Mouse (Mus musculus) embryonic facial prominence, embryonic 11.5 days (tissue): Measurements from ENCODE around the gene Sema4c. TPM values are rescaled to one million over a fixed set of nuclear protein-coding genes. Genes with fewer than 3 reads are reported as not detected.

Experiments used
- ATAC-seq: fragments of 200-750 bp; cut with Nextera tagmentation; replicated peaks from 2 replicates; pipeline ENCODE4 v1.8.0; 2017; ENCODE audit warnings: low read depth; ENCODE audit not compliant: insufficient number of reproducible peaks, low FRiP score, low TSS enrichment
- DNase-seq: peaks from one replicate; pipeline ENCODE4 v3.0.0-alpha.2; 2015; ENCODE audit warnings: low spot score
- H3K27ac ChIP-seq: fragments of 300-500 bp; sonication (generic); replicated peaks from 2 replicates; pipeline ENCODE4 v1.5.1; 2014; ENCODE audit warnings: mild to moderate bottlenecking, low read depth, low read length, control low read depth
- H3K27me3 ChIP-seq: fragments of 300-500 bp; sonication (generic); 2 replicates; pipeline ENCODE4 v1.6.1; 2014; ENCODE audit warnings: mild to moderate bottlenecking, low read length, moderate library complexity, mixed read lengths; ENCODE audit not compliant: control insufficient read depth, insufficient read depth
- H3K36me3 ChIP-seq: fragments of 300-500 bp; sonication (generic); replicated peaks from 2 replicates; pipeline ENCODE4 v1.6.1; 2014; ENCODE audit warnings: low read depth, mild to moderate bottlenecking, low read length, moderate library complexity, mixed read lengths; ENCODE audit not compliant: control insufficient read depth, insufficient read depth
- H3K4me1 ChIP-seq: fragments of 300-500 bp; sonication (generic); 2 replicates; pipeline ENCODE4 v1.6.1; 2014; ENCODE audit warnings: low read length, mixed read lengths; ENCODE audit not compliant: control insufficient read depth, insufficient read depth
- H3K4me2 ChIP-seq: fragments of 300-500 bp; sonication (generic); 2 replicates; pipeline ENCODE4 v1.6.1; 2014; ENCODE audit warnings: low read depth, mild to moderate bottlenecking, control low read depth, low read length, moderate library complexity
- H3K4me3 ChIP-seq: fragments of 300-500 bp; sonication (generic); 2 replicates; pipeline ENCODE4 v1.5.1; 2014; ENCODE audit warnings: low read depth, low read length, control low read depth
- H3K9ac ChIP-seq: fragments of 300-500 bp; sonication (generic); replicated peaks from 2 replicates; pipeline ENCODE4 v1.6.1; 2014; ENCODE audit warnings: mild to moderate bottlenecking, control low read depth, low read length
- H3K9me3 ChIP-seq: fragments of 300-500 bp; sonication (generic); replicated peaks from 2 replicates; pipeline ENCODE4 v1.6.1; 2016; ENCODE audit warnings: mild to moderate bottlenecking, low read length, inconsistent platforms, mixed read lengths; ENCODE audit not compliant: control insufficient read depth
- WGBS: fragments of 180-500 bp; shearing (Covaris S2); extraction: QIAGEN DNeasy Blood & Tissue Kit; methylation state at CpG from one replicate; pipeline ENCODE4 v1.1.7; 2014; 5-methylcytosine and 5-hydroxymethylcytosine counted together
- polyA plus RNA-seq: library from polyadenylated mRNA; unstranded; fragments of >200 nt; fragmentation: Nextera tagmentation; extraction: Ambion mirVana; gene quantifications from 2 replicates; pipeline ENCODE4 v1.2.1, GENCODE M21; 2014

The Sema4c gene
- polyA plus RNA-seq, 1 experiment from 2014 or later: 3.7 TPM

DNA sequence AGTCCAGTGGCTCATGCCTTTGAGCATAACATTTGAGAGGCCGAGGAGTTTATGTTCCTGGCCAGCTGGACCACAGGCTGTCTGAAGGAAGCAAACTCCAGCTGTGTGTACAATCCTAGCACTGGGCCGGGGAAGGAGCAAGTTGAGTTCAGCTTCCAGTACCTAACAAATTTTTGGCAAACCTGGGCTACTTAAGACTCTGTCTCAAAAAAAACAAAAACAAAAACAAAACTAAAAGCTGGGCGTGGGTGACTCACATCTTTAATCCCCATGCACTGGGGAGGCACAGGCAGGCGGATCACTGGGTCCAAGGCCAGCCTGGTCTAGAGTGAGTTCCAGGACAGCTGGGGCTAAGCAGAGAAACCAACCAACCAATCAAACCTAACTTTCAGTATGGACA is 10.6 kb upstream of the Sema4c start:
- Histone ChIP-seq H3K4me3 (no peak overlapping the region), H3K9ac (no peak overlapping the region; the same call in 1 of the 2 replicates), H3K36me3 (no peaks in the 10 kb centered on the region), H3K9me3 (no peaks in the 10 kb centered on the region), H3K4me2 (no peak overlapping the region), H3K4me1 (no peaks in the 10 kb centered on the region), H3K27ac (no peak overlapping the region), H3K27me3 (no peaks in the 10 kb centered on the region)
- DNase-seq (no peak), ATAC-seq (no peak)
- WGBS: 79% methylated on average over 4 of the region's 4 CpGs

DNA sequence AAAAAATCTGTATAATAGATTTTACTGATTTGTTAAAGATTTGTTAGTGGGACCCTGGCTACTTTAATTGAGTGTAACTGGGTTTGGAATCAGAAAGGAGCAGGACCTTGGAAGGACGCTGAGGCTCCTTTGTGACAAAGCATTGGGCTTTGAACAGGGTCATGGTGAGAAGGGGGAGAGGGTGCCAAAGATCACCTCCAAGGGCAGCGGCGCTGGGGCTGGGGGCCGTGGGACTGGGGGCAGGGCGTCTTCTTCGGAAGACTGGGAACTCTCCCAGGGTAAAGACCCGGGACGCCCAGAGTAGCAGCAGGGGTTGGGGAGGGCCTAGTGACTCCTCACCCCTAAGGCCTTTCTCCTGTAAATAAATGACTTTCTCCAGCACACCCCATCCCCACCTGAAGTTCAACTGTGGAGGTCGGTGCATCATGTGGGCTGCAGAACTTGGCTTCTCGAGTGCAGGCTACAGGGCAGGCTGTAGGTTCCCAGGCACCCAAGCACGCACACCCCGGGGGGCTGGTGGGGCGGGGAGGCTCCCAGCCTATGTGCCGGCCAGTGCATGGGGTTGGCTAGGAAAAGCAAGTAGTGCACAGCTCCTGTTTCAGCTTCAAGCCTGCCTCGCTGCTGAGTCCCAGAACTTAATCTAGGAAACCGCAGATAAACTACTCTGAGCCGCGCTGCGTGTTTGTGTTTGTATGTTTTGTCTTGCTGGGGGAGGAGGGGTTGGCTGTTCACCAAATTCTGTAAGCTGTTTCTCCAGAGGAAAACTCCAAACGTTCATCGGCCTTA is 9.9 kb upstream of the Sema4c start:
- H3K4me2 ChIP-seq: no peak overlapping the region
- H3K9me3 ChIP-seq: no peaks in the 10 kb centered on the region
- no peak for ATAC-seq
- H3K36me3 ChIP-seq: no peaks in the 10 kb centered on the region
- H3K4me1 ChIP-seq: no peaks in the 10 kb centered on the region
- H3K27me3 ChIP-seq: no peaks in the 10 kb centered on the region
- 42% methylated on average over 21 of the region's 21 CpGs for WGBS
- no peak overlapping the region for H3K4me3 ChIP-seq
- H3K27ac ChIP-seq: no peak overlapping the region
- peak overlapping the region; percentile 25; the same call in 1 of the 2 replicates for H3K9ac ChIP-seq
- DNase-seq: no peak

DNA sequence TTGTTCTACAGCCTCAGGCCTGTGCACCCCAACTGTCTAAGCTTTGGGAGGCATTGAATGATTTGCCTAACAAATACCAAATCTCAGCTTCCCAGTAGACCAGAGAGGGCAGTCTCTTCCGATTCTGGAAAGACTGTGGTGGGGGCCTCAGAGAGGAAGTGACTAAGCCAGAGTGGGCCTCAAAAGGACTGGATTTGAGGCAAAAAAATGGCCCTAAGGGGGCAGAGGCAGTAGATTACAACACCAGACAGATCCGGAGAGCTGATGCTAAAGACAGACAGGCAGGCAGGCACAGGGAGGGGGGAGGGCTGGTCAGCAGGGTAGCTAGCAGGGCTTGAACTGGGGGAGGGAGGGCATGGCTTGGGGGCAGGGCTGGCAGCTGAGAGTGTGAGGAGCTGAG is 8.3 kb upstream of the Sema4c start:
- H3K4me2 ChIP-seq: no peak overlapping the region
- H3K9ac ChIP-seq: 0 out of 2 replicates have a peak overlapping the region, but pooled peaks have one; percentile 9
- H3K27ac ChIP-seq: no peak overlapping the region
- H3K4me1 ChIP-seq: no peaks in the 10 kb centered on the region
- no peaks in the 10 kb centered on the region for H3K9me3 ChIP-seq
- H3K36me3 ChIP-seq: no peaks in the 10 kb centered on the region
- no peak overlapping the region for H3K4me3 ChIP-seq
- WGBS: 4% methylated on average over 2 of the region's 2 CpGs
- DNase-seq (no peak), ATAC-seq (no peak)
- H3K27me3 ChIP-seq: no peaks in the 10 kb centered on the region

DNA sequence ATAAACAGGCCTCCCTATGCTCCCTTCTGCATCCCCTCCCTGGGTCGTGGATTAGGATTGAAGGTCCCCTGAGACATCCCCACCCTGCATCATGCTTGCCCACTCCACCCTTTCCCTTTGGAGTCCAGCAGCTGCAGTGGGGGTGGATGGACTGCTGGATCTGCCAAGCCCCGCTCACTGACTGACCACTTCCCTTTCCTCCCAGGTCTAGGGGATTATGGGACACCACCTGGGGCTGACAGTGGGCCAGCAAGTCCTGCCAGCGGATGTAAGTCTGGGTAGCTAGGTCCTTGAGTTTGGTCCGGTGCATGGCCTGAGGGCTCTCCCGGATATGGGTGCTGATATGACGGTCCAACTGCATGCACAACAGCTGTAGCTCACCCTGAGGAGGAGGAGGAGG is 6.0 kb upstream of the Sema4c start:
- Histone ChIP-seq H3K9me3 (no peaks in the 10 kb centered on the region), H3K27ac (no peak overlapping the region), H3K4me1 (peaks cover under 1% of the 10 kb centered on the region; the same call in 1 of the 2 replicates), H3K4me2 (no peak overlapping the region), H3K36me3 (no peaks in the 10 kb centered on the region), H3K9ac (no peak overlapping the region), H3K4me3 (no peak overlapping the region), H3K27me3 (no peaks in the 10 kb centered on the region)
- ATAC-seq (no peak), DNase-seq (no peak)
- 75% methylated on average over 6 of the region's 6 CpGs for WGBS

GRCm38 (mm10) chr1:36563632-36564031 is 5.5 kb upstream of the Sema4c start:
- 62% methylated on average over 4 of the region's 4 CpGs for WGBS
- H3K4me1 ChIP-seq: peaks cover 4% of the 10 kb centered on the region; the same call in 1 of the 2 replicates
- DNase-seq: no peak
- ATAC-seq: no peak
- no peak overlapping the region for H3K4me3 ChIP-seq
- no peak overlapping the region for H3K4me2 ChIP-seq
- no peak overlapping the region for H3K9ac ChIP-seq
- no peaks in the 10 kb centered on the region for H3K27me3 ChIP-seq
- no peaks in the 10 kb centered on the region for H3K9me3 ChIP-seq
- H3K36me3 ChIP-seq: no peaks in the 10 kb centered on the region
- H3K27ac ChIP-seq: no peak overlapping the region

DNA sequence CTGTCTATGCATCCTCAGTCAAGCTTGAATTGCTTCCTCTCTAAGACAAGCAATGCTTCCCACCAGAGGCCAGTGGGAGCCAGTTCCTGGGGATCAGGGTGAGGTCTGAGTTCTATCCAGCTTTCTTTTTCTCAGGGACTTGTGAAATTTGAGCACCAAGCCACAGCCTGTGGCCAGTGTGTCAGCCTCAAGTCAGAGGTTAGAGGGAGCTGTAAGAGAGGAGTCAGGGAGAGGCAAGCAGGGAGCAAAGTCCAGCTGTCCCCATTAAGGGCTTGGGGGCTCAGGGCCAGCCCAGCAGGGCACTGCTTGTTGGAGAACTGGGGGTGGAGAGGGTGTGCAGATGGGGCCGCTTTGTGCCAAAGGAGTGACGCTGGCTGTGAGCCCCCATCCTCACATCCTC is 5.0 kb upstream of the Sema4c start:
- no peaks in the 10 kb centered on the region for H3K36me3 ChIP-seq
- H3K9me3 ChIP-seq: no peaks in the 10 kb centered on the region
- WGBS: 77% methylated on average over 2 of the region's 2 CpGs
- H3K9ac ChIP-seq: no peak overlapping the region
- H3K4me2 ChIP-seq: no peak overlapping the region
- no peak overlapping the region for H3K27ac ChIP-seq
- H3K4me3 ChIP-seq: no peak overlapping the region
- peaks cover 6% of the 10 kb centered on the region; the same call in 1 of the 2 replicates for H3K4me1 ChIP-seq
- ATAC-seq (no peak), DNase-seq (no peak)
- no peaks in the 10 kb centered on the region for H3K27me3 ChIP-seq

DNA sequence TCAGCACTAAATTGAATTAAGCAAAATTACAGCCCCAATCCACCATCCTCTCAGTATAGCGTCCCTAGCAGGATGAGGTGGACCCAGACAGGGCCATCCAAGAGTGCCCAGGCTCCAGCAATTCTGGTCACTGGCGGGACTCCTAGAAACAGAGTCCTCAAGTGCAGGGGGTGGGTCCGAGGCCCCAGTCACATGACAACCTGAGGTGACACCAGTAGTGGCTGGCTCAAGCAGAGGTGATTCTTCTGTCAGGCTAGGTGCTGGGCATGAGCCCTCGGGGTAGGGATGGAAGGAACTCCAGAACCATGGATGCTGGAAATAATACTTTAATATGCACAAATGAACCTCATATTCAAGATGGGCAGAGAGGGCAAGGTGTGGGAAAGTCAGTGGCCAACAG is 4.2 kb upstream of the Sema4c start:
- no peak overlapping the region for H3K9ac ChIP-seq
- H3K9me3 ChIP-seq: no peaks in the 10 kb centered on the region
- H3K4me1 ChIP-seq: peaks cover 6% of the 10 kb centered on the region; the same call in 1 of the 2 replicates
- H3K27me3 ChIP-seq: no peaks in the 10 kb centered on the region
- 73% methylated on average over 4 of the region's 4 CpGs for WGBS
- no peaks in the 10 kb centered on the region for H3K36me3 ChIP-seq
- DNase-seq (no peak), ATAC-seq (no peak)
- no peak overlapping the region for H3K4me2 ChIP-seq
- H3K27ac ChIP-seq: no peak overlapping the region
- no peak overlapping the region for H3K4me3 ChIP-seq

DNA sequence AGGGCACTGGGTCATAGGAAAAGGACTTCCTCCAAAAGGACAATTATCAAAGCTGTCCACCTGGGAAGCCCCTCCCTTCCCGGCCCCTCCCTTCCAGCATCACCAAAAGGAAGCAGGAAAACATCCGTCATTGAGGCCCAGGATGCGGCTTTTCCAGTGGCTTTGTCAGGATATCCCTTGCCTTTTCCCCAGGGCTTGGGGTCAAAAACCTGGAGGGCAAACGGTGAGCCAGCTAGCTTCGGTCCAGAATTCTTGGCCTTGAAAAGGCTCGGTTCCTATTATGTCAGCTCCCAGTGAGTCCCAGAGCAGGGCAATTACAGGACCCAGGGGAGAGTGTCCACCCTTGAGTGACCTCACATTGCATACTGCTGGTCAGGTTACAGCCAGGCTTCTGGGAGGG is 2.8 kb upstream of the Sema4c start:
- no peaks in the 10 kb centered on the region for H3K36me3 ChIP-seq
- H3K4me3 ChIP-seq: no peak overlapping the region
- no peak for ATAC-seq
- no peak overlapping the region for H3K4me2 ChIP-seq
- H3K9ac ChIP-seq: no peak overlapping the region
- 41% methylated on average over 6 of the region's 6 CpGs for WGBS
- H3K9me3 ChIP-seq: no peaks in the 10 kb centered on the region
- no peak for DNase-seq
- H3K27ac ChIP-seq: no peak overlapping the region
- peaks cover 6% of the 10 kb centered on the region; the same call in 1 of the 2 replicates for H3K4me1 ChIP-seq
- no peaks in the 10 kb centered on the region for H3K27me3 ChIP-seq
